ENCODE assay signal across 8 mouse cellular contexts in the genomic region with DNA sequence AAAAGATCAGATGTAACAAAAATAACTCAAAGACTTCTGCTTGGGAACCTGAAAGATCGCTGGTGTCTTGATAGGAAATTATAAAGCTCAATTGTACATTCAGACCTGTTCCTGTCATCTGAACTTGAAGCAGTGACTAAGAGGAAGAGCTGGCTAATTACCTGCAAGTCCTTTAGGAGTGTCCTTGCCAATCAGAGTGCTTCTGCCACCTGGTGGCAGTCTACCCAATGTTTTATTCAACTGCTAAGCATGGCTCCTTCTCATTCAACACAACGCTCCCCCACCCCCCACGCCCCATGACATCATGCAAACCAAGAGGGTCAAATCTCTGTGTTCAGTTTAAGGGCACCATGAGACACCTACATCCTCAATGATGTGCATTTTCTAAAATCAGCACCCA. TPM values are rescaled to one million over a fixed set of nuclear protein-coding genes. Genes with fewer than 3 reads are reported as not detected.
A peak's percentile ranks its signal among the peaks of the same experiment; 100 is the strongest.
DNase-seq lines count a peak whose midpoint lies in the region; ATAC-seq and TF ChIP-seq lines count a peak whose summit lies in the region.

No protein-coding gene starts in this region.

- no peaks in the 10 kb centered on the region for H3K27me3 ChIP-seq in cerebellum, adult 2 months (ENCODE audit: control insufficient read depth, insufficient read depth, low read length)
- no peaks in the 10 kb centered on the region for H3K27me3 ChIP-seq in hindbrain, embryonic 15.5 days

- no peak overlapping the region for H3K4me3 ChIP-seq in cerebellum, adult 2 months (replicated peaks; ENCODE audit: insufficient read depth, low read depth, low read length)
- H3K4me3 ChIP-seq in hindbrain, embryonic 15.5 days: no peak overlapping the region

- H3K4me1 ChIP-seq in cerebellum, adult 2 months (ENCODE audit: control insufficient read depth, insufficient read depth, low read length): no peaks in the 10 kb centered on the region
- H3K4me1 ChIP-seq in hindbrain, embryonic 15.5 days (replicated peaks): no peaks in the 10 kb centered on the region; the same call in 1 of the 2 replicates

- no peak overlapping the region for H3K27ac ChIP-seq in cerebellum, adult 2 months (ENCODE audit: insufficient read depth, low read length)
- no peak overlapping the region for H3K27ac ChIP-seq in hindbrain, embryonic 15.5 days (replicated peaks)

- peak; percentile 80 for DNase-seq in ZHBTc4 (ENCODE audit: low read depth, low spot score)
- peak; percentile 63 to 73 for DNase-seq in cerebellum, adult 2 months
- DNase-seq in frontal cortex, adult 2 months (ENCODE audit: extremely low spot score in 1 of 2, low spot score in 1 of 2): peak; percentile 64 to 89
- DNase-seq in layer of hippocampus, postnatal 10 days (ENCODE audit: low spot score in 2 of 2): peak; percentile 70 to 76
- peak; percentile 82 for DNase-seq in lung, postnatal 25 days (ENCODE audit: low spot score)
- peak; percentile 71 to 81 for DNase-seq in right cerebral cortex, postnatal 10 days (ENCODE audit: low spot score in 2 of 2)

- ATAC-seq in hindbrain, embryonic 15.5 days (ENCODE audit: low FRiP score, low read depth): peak; percentile 64; the same call in 1 of the 2 replicates
- ATAC-seq in erythroid progenitor cell, adult 5-6 weeks (replicated peaks; ENCODE audit: low FRiP score, poor library complexity, severe bottlenecking): no peak

- no peaks in the 10 kb centered on the region for H3K9me3 ChIP-seq in hindbrain, embryonic 15.5 days

- no peak overlapping the region for H3K9ac ChIP-seq in hindbrain, embryonic 15.5 days

- WGBS in cerebellum, adult 2 months: 18% methylated on average over 3 of the region's 3 CpGs
- whole genome bisulfite sequencing in hindbrain, embryonic 15.5 days: 26% methylated on average over 3 of the region's 3 CpGs

- TF ChIP-seq POLR2A in cerebellum, adult 2 months (IDR thresholded peaks at IDR 0.05; ENCODE audit: borderline replicate concordance, insufficient read depth, low read length): no peak

- no peaks in the 10 kb centered on the region for H3K36me3 ChIP-seq in hindbrain, embryonic 15.5 days

- no peak overlapping the region for H3K4me2 ChIP-seq in hindbrain, embryonic 15.5 days

- TF ChIP-seq CTCF in cerebellum, adult 2 months (IDR thresholded peaks at IDR 0.05; ENCODE audit: borderline replicate concordance, insufficient read depth, low read depth, low read length): peak; percentile 72; the same call in 1 of the 2 replicates

RNA-seq across cellular contexts. Expression of a gene that starts 28.3 kb away (rescaled TPM):
- 2.2 and 2.9 TPM in 2 replicates for polyA plus RNA-seq in cerebellum, adult 2 months (2012; rRNA removed)
- 2.4 and 3.1 TPM in 2 replicates for polyA plus RNA-seq in frontal cortex, adult 2 months (2012; rRNA removed)
- 0.48 and 1.4 TPM in 2 replicates for polyA plus RNA-seq in hindbrain, embryonic 15.5 days (2015; fragmentation: Nextera tagmentation; extraction: Ambion mirVana)
- total RNA-seq in layer of hippocampus, postnatal 10 days (2021): 1 to 10 TPM; 1.4 to 1.8 TPM
- 5.0 and 5.4 TPM in 2 replicates for total RNA-seq in erythroid progenitor cell, adult 5-6 weeks (2015; ENCODE audit: low replicate concordance)
- 1.2 and 6.7 TPM in 2 replicates for total RNA-seq in erythroid progenitor cell, adult 5-6 weeks (2017; ENCODE audit: low replicate concordance)

RNA-seq across cellular contexts. Expression of a gene that starts 28.5 kb away (rescaled TPM):
- 2.9 and 3.2 TPM in 2 replicates for polyA plus RNA-seq in cerebellum, adult 2 months (2012; rRNA removed)
- 5.0 and 7.4 TPM in 2 replicates for polyA plus RNA-seq in frontal cortex, adult 2 months (2012; rRNA removed)
- 2.6 and 3.0 TPM in 2 replicates for polyA plus RNA-seq in hindbrain, embryonic 15.5 days (2015; fragmentation: Nextera tagmentation; extraction: Ambion mirVana)
- 1 to 10 TPM; 4.5 to 4.6 TPM for total RNA-seq in layer of hippocampus, postnatal 10 days (2021)
- total RNA-seq in erythroid progenitor cell, adult 5-6 weeks (2015; ENCODE audit: low replicate concordance): 1.3 and 8.6 TPM in 2 replicates
- total RNA-seq in erythroid progenitor cell, adult 5-6 weeks (2017; ENCODE audit: low replicate concordance): 0.51 TPM in 1 of 2 replicates, not detected in the other
